Mouse (Mus musculus) retina, postnatal 1 day (tissue): ENCODE data around the gene Sh3bp2.

Experiments
- DNase-seq: peaks from one replicate; pipeline ENCODE4 v3.0.0-alpha.2; 2012

Gene Sh3bp2

DNA sequence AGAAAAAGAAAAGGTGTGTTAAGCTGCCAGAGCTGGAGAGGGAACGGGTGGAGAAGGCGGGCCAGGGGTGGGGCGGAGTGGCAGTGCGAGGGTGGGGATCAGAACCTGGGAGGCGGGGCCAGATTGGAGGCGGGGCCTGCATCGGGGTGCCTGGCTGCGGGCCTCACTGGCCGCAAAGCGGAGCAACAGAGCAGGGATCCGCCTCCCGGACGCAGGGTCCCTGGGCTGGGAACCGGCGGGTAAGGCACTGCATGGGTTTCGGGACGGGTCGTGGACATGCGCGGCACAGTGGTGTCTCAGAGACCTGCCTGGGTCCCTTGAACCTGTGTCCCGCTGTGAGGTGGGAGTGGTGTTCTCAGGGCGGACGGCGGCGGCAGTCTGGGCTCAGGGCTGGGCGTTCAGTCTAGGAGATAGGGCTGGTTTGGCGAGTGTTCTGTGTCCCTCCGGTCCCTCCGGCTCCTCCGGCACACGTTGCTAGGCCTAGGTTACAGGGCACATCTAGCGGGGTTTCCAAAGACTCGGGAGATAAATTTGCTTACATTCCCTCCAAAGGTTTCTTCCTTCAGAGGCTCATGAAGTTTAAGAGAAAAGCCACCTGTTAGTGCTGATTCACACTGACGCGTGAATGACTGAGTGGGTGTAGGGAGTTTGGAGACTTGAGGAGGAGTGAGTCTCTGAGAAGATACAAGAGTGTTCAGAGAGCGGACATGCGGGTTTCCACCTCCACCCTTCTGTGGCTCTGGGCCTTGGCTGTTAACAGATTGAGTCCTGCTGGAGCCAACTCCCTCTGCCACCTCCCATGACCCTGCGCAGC, at the start of gene Sh3bp2:
Gene Sh3bp2 (plus strand): TSS at position 176 of the 814 bp plus-strand sequence.
- DNase-seq = peak; percentile 90

- no peak for DNase-seq
Measured at GRCm38 (mm10) chr5:34480926-34481325, 44.7 kb upstream of the Sh3bp2 start.

GRCm38 (mm10) chr5:34485731-34486130, 39.9 kb upstream of the Sh3bp2 start:
- no peak for DNase-seq

DNA sequence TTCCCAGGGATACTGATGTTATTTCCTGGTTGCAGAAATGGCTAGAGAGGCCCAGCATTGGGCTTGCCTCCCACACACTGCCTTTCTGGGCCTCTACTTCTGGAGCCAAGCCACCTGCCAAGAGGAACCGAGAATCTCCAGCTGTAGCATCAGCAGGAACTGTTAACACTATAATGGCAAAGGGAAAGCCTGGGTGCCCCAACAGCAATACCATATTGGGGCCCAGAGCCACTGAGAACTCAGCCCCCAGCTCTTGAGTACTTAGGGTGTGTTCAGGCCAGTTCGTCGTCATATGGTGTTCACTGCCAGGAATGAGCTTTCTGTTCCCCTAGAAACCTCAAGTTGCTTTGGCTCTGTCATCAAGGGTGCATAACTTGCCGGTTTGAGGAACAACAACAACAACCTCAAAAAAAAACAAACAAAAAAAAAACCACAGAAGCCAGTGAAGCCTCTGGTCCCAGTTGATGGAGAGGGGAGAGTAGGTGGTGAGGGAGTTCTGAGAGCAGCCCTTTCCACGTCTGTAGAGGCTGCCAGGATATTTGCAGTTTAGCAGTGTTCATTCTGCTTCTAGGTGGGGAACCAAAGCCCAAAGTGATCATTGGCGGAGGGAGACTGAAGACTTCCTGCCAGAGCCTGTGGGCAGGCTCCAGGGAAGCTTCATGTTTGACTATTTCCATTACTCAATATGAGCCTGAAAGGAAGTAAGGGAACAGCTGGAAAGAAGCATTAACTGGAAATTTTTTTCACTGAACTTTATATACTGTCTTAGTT, 38.1 kb upstream of the Sh3bp2 start:
- no peak for DNase-seq

GRCm38 (mm10) chr5:34488741-34489417, 36.8 kb upstream of the Sh3bp2 start:
- DNase-seq = no peak

DNA sequence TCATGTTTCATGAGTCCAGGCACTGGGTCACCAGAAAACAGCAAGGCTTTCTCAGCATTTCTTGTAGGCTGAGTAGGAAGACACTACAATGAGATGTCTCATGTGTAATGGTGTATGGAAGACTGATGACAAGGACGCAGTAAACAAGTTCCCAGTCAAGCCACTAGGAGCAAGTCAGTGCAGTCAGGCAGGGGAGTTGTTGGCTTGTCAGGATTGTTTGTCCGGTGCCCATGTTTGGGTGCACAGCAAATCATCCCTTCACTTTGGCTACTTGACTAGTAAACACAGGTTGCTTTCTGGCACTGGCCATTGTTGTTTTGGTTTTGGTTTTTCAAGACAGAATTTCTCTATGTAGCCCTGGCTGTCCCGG, 36.2 kb upstream of the Sh3bp2 start:
- no peak for DNase-seq

DNA sequence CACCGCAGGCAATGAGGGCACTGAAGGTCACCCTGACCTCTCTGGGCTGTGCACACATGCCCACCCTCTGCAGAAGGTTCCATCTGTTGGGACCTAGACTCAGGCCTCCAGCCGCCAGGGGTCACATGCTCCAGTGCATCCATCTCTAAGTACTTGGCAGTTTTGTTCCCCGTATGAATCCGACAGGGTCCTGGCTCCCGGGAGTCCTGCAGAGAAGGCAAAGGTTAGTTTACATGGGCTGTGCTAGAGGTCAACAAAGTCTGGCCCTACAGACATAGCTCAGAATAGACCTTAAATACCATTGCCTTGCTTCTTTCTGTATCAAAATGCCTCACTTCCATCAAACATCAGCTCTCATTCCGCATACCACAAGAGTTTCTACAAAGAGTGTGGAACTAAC, 28.9 kb upstream of the Sh3bp2 start:
- DNase-seq = no peak

DNA sequence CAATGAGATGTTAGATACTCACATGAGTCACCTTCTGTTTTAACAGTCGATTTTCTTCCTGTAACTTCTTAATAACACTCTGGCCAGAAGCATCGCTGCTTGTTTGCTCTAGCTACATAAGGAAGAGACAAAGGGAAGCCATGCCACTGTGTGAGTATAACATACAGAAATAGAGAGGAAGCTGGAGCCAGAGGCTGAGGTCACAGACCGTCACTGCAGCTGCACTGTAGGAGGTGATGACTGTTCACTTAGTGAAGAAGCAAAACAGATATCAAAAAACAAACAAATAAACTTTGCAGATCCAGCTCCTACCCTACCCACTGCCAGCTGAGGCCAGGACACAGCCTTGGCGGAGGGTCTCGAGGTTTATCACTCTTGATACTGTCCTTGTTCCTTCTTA, 24.8 kb upstream of the Sh3bp2 start:
- DNase-seq = no peak

GRCm38 (mm10) chr5:34501588-34501987, 24.1 kb upstream of the Sh3bp2 start:
- DNase-seq = no peak

- DNase-seq = no peak
Measured at GRCm38 (mm10) chr5:34502411-34502810, 23.2 kb upstream of the Sh3bp2 start.

- no peak for DNase-seq
Measured at GRCm38 (mm10) chr5:34502821-34503220, 22.8 kb upstream of the Sh3bp2 start.

- DNase-seq = no peak
Measured at GRCm38 (mm10) chr5:34512486-34512885, 13.2 kb upstream of the Sh3bp2 start.

- DNase-seq = peak; percentile 95
Measured at GRCm38 (mm10) chr5:34513466-34514217, 12.0 kb upstream of the Sh3bp2 start, which contains the start of gene Tnip2. TSS of gene Tnip2 (minus strand) at chr5:34513991.

GRCm38 (mm10) chr5:34514218-34514566, 11.4 kb upstream of the Sh3bp2 start:
- DNase-seq = no peak

DNA sequence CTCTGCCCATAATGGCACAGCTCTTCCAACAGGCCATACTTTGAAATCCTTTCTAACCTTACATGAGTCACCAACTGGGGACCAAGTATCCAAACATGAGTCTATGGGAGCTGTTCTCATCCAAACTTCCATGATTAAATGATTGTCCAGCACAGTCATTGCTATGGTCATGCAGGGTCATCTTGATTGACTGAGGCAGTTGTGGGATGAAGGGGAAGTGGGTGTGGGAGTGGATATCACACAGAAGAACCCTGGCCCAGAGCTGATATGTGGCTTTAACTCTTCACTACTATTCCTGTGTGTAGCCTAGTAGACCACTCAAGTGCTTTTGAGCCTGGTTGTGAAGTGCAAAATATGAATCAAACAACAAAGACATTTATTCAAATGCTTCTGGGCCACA, 10.5 kb upstream of the Sh3bp2 start:
- no peak for DNase-seq

DNA sequence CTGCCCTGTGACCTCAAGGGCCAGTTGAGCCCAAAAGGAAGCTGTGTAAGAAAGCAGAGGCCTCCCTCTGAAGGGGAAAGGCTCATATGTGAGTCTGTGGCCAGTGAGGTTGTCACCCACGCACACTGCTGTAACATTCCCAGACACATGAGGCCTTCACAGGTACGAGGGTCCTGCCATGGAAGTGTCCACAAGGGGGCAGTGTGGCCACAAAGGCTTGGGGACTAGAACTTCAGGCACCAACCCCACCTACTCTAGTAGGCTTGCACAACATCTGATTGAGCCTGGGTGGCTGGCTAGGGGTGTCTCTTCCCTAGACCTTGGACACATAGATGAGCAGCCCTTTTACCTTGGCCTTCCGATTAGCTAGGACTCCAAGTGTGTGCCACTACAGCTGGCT, 7.7 kb upstream of the Sh3bp2 start:
- peak; percentile 78 for DNase-seq

- no peak for DNase-seq
Measured at GRCm38 (mm10) chr5:34519389-34519910, 6.2 kb upstream of the Sh3bp2 start.

DNA sequence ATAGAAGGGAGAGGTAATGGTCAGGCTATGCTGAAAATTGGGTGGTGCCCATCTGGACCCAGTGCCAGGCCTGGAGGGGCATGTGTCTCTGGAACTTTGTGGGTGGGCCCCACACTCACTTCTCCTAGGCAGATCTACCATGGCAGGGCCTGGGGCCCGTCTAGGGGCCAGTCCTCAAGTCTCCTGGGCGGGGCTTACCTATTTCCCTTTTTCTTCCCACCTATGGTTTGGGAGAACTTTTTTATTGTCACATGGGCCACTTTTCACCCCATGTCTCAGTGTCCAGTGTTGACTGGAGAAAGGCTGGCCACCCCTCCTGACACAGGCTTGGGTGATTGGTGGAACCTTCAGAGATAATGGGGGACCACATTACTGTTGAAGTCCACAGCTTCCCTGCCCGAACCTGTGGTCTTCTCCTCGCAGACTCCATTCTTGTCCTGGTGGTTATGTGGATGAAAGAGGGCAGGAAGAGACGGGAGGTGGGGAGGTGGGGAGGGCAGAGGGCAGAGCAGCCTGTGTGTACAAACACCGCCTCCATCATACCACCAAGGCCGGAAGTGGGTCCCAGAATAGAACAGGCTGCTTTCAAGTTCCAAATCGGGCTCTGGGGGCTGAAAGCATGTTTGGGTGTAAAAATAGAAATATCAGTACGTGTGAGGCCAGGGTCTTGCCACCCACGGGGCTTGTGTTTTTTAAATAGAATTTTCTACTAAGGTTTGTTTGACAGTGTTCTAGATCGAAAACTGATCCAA, 5.0 kb upstream of the Sh3bp2 start:
- DNase-seq = no peak

- no peak for DNase-seq
Measured at GRCm38 (mm10) chr5:34521337-34521736, 4.3 kb upstream of the Sh3bp2 start.

- no peak for DNase-seq
Measured at GRCm38 (mm10) chr5:34523958-34524485, 1.6 kb upstream of the Sh3bp2 start.

- DNase-seq = no peak
Measured at GRCm38 (mm10) chr5:34524511-34524910, 1.1 kb upstream of the Sh3bp2 start.

- DNase-seq = no peak
Measured at GRCm38 (mm10) chr5:34526477-34526775, 788 bp downstream of the Sh3bp2 start.
